Mouse (Mus musculus): ENCODE data around the gene Mybl2. TPM values are rescaled to one million over a fixed set of nuclear protein-coding genes. Genes with fewer than 3 reads are reported as not detected.

The Mybl2 gene
- total RNA-seq, 2 experiments from 2014 or later, result 1.6 to 1.9 TPM

- no peak for DNase-seq (ENCODE audit: low spot score in 2 of 2)
Measured at GRCm38 (mm10) chr2:163108385-163108784, 53.9 kb downstream of the Mybl2 start.

DNA sequence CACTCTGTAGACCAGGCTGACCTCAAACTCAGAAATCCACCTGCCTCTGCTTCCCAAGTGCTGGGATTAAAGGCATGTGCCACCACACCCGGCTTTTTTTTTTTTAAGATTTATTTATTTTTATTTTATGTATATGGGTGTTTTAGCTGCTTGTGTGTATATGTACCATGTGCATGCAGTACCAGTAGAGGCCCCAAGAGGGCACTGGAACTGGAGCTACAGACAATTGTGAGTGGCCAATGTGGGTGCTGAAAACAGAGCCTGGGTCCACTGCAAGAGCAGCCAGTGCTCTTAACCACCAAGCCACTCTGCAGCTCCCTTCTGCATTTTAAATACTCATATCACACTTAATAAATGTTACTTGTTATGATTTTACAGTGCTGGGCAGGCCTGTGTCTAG, 56.2 kb downstream of the Mybl2 start:
- no peak for DNase-seq (ENCODE audit: low spot score in 2 of 2)

GRCm38 (mm10) chr2:163111413-163112201, 57.1 kb downstream of the Mybl2 start:
- no peak for DNase-seq (ENCODE audit: low spot score in 2 of 2)

- no peak for DNase-seq (ENCODE audit: low spot score in 2 of 2)
Measured at GRCm38 (mm10) chr2:163120626-163121352, 66.3 kb downstream of the Mybl2 start.

- no peak for DNase-seq (ENCODE audit: low spot score in 2 of 2)
Measured at GRCm38 (mm10) chr2:163121353-163121660, 66.8 kb downstream of the Mybl2 start.

DNA sequence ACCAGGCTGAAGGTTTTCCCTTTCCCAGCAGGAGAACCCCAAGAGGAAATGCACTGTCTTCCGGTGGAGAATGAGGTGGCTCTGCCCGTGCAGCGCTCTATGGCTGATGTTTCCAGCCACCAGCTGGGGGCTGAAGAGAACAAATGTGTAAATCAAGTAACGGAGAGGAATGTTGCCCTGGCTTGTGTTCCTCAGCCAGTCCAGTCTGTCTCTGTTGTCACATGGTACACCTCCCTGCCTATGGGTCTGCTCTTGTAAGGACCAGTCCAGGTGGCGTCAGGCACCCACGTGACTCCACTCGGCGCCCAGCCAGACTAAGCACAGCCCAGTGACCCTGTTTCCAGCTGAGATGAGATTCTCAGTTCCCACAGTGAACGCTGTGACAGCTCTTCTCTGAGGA, 67.8 kb downstream of the Mybl2 start:
- DNase-seq (ENCODE audit: low spot score in 2 of 2), result no peak

- DNase-seq (ENCODE audit: low spot score in 2 of 2), result no peak
Measured at GRCm38 (mm10) chr2:163123496-163123895, 69.0 kb downstream of the Mybl2 start.

DNA sequence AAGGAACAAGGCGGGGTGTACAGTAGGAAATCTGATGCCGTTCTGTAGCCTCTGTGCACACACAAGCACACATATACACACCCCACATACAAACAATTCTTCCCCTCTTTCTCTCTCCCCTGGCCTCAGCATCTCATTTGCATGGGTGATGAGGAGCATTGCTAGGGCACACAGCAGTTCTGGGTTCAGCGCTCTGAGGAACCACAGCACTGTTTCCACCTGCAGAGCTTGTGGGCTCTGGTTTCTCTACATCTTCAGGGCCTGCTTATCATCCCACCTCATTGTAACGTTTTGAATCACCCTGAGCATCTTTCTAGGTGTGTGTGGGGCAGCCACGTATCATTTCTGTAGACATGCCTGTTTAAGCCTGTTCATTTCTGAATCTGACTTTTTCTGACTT, 76.3 kb downstream of the Mybl2 start:
- DNase-seq (ENCODE audit: low spot score in 2 of 2), result no peak

DNA sequence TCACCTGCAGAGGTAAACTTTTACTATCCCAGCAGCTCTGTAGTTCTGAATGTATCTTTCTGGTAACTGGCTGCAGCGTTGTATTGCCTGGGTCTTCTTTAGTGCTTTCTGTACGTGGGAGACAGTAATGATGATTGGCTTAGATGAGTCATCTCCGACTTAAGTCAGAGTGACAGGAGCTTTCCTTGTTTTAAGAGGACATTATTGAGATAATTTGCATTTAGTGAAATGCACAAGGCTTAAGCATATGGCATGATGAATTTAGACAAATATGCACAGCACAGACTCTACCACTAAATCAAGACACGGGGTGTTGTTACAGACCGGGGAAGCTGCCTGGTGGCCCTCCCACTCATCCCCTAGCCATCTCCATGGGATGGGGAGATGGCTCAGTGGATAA, 77.8 kb downstream of the Mybl2 start:
- no peak for DNase-seq (ENCODE audit: low spot score in 2 of 2)

Small RNA genes within 50 kb of the gene (microRNA-seq; reads per million reads assigned to microRNA genes)
- gene Gm22174 (ENCODE audit: borderline number of aligned reads in 2 of 2) (0 reads per million in 2 experiments), gene Mir7003 (ENCODE audit: borderline number of aligned reads in 2 of 2) (0 reads per million in 2 experiments)

Other genes with a start within 250 kb of the Mybl2 start
- gene Srsf6, start 123.2 kb upstream of the Mybl2 start, total RNA-seq (2021), result 100 to 1,000 TPM; 172 to 220 TPM
- gene L3mbtl1, start 111.2 kb upstream of the Mybl2 start, total RNA-seq (2021), result under 1 TPM in 1 of 2 experiments, not detected in 1; 0.51 TPM
- gene Sgk2, start 67.4 kb upstream of the Mybl2 start, total RNA-seq (2021), result under 1 TPM in 1 of 2 experiments, not detected in 1; 0.63 TPM
- gene Ift52, start 37.3 kb upstream of the Mybl2 start, total RNA-seq (2021), result 10 to 100 TPM; 39.5 to 61.6 TPM
- not detected for gene Gtsf1l, start 33.2 kb downstream of the Mybl2 start, total RNA-seq (2021)
- gene Tox2, start 148.4 kb downstream of the Mybl2 start, total RNA-seq (2021), result 10 to 100 TPM in 1 of 2 experiments, 1 to 10 TPM in 1; 4.1 to 24.2 TPM